Mouse (Mus musculus): ENCODE data around the gene Ppp6c. TPM values are rescaled to one million over a fixed set of nuclear protein-coding genes. Genes with fewer than 3 reads are reported as not detected.
"Not testable (repeated sequence)": the region's sequence is repeated elsewhere in the genome, so short reads cannot be mapped to it uniquely, and the experiment has no call there.

Ppp6c gene
- 100 to 1,000 TPM; 130 to 146 TPM for polyA plus RNA-seq (2017; shearing (Covaris generic))

GRCm38 (mm10) chr2:39226019-39226640 is at the start of gene Ppp6c:
Gene Ppp6c (minus strand): TSS chr2:39226451.
- peak; percentile 98 for ATAC-seq

- ATAC-seq, result peak; percentile 71
Observed at GRCm38 (mm10) chr2:39268357-39268756, 42.1 kb upstream of the Ppp6c start.

- ATAC-seq, result not testable (repeated sequence)
Observed at GRCm38 (mm10) chr2:39252275-39252674, 26.0 kb upstream of the Ppp6c start.

GRCm38 (mm10) chr2:39246862-39247261 is 20.6 kb upstream of the Ppp6c start:
- not testable (repeated sequence) for ATAC-seq

- ATAC-seq, result no peak
Observed at GRCm38 (mm10) chr2:39226731-39227130, 480 bp upstream of the Ppp6c start.

- peak; percentile 25 for ATAC-seq
Observed at GRCm38 (mm10) chr2:39225331-39226018, 776 bp downstream of the Ppp6c start.

- ATAC-seq, result no peak
Observed at GRCm38 (mm10) chr2:39224621-39225020, 1.6 kb downstream of the Ppp6c start.

GRCm38 (mm10) chr2:39220010-39220409 is 6.2 kb downstream of the Ppp6c start:
- ATAC-seq, result no peak

- ATAC-seq, result no peak
Observed at GRCm38 (mm10) chr2:39219034-39219433, 7.2 kb downstream of the Ppp6c start.

- no peak for ATAC-seq
Observed at GRCm38 (mm10) chr2:39217150-39217549, 9.1 kb downstream of the Ppp6c start.

- no peak for ATAC-seq
Observed at GRCm38 (mm10) chr2:39210738-39211137, 15.5 kb downstream of the Ppp6c start.

GRCm38 (mm10) chr2:39203359-39203758 is 22.9 kb downstream of the Ppp6c start:
- no peak for ATAC-seq

GRCm38 (mm10) chr2:39194809-39195208 is 31.4 kb downstream of the Ppp6c start:
- ATAC-seq, result no peak

- ATAC-seq, result peak; percentile 99
Observed at GRCm38 (mm10) chr2:39190561-39191056, 35.6 kb downstream of the Ppp6c start, which contains the start of gene Scai. Gene Scai (minus strand): TSS chr2:39190734.

- ATAC-seq, result peak; percentile 5
Observed at GRCm38 (mm10) chr2:39189961-39190560, 36.2 kb downstream of the Ppp6c start.

GRCm38 (mm10) chr2:39185942-39186341 is 40.3 kb downstream of the Ppp6c start:
- ATAC-seq, result no peak

- ATAC-seq, result no peak
Observed at GRCm38 (mm10) chr2:39183587-39183986, 42.7 kb downstream of the Ppp6c start.

GRCm38 (mm10) chr2:39160996-39161395 is 65.3 kb downstream of the Ppp6c start:
- ATAC-seq, result no peak

GRCm38 (mm10) chr2:39157916-39158315 is 68.3 kb downstream of the Ppp6c start:
- no peak for ATAC-seq

GRCm38 (mm10) chr2:39156821-39157220 is 69.4 kb downstream of the Ppp6c start:
- ATAC-seq, result no peak

- ATAC-seq, result no peak
Observed at GRCm38 (mm10) chr2:39150943-39151342, 75.3 kb downstream of the Ppp6c start.

GRCm38 (mm10) chr2:39148075-39148474 is 78.2 kb downstream of the Ppp6c start:
- ATAC-seq, result no peak

- no peak for ATAC-seq
Observed at GRCm38 (mm10) chr2:39146469-39146868, 79.8 kb downstream of the Ppp6c start.

Data from activated CD4-positive, CD25-positive, alpha-beta regulatory T cell, adult 4 months (primary cell).